Mouse (Mus musculus): ENCODE data around the gene Olfr332.
"Not testable (repeated sequence)": the region's sequence is repeated elsewhere in the genome, so short reads cannot be mapped to it uniquely, and the experiment has no call there.

Gene Olfr332

DNA sequence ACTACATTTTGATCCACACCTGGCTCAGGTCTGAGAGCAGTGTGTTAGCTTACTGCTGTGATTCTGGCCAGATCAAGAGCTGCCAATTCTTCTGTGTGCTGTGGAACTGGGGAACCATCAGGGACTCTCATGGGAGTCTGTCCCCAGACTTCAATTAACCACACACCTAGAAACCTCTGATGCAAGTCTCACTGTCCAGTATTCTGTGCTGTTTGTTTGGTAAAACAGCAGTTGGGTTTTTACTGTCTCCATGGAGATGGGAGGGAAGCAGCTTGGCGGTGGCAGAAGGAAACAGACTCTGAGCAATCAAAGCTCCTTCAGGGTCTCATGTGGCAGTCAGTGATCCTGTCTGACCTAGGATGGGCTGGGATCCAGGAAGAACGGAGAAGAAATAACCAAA lies at the start of gene Olfr332:
Gene Olfr332 (minus strand): TSS at position 101 of the 400 bp plus-strand sequence.
- no peak for DNase-seq

DNA sequence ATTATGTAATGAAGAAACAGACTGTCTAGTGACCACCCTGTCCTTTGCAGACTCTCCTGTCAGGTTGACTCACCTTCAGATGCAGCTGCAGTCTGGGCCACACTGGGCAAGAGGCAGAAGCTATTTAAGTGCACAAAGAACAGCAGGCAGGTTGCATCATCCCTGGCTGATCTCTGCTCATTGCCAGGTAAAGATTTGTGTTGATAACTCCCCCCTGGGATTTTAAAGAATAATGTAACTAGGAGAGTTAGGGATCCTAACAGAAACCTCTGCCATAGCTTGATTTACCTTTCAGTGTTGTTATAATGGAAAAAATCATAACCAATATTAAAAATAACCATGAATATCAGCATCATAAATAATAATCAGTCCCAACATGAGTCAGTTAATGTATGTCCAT lies 42.4 kb upstream of the Olfr332 start, which contains the start of gene Olfr330:
Gene Olfr330 (minus strand): TSS at position 101 of the 400 bp plus-strand sequence.
- DNase-seq: not testable (repeated sequence)

DNA sequence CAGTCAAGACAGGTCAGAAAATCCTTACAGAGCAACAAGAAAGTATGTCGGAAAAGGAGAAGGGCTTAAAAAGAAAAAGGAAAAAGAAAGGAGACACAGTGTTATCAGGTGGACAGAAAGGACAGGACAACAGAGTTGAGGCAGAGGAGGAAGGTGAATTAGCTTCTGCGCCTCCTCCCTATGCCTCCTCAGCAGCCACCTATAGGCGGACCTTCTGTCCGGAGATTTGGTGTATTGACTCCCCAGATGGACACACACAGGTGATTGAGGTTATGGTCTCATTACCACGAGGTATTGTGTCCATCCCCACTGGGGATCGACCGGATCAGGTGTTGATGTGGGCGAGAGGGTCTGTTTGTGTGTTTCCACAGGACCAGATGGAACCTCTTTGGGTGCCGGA lies 27.4 kb upstream of the Olfr332 start:
- peak; percentile 15 for DNase-seq

DNA sequence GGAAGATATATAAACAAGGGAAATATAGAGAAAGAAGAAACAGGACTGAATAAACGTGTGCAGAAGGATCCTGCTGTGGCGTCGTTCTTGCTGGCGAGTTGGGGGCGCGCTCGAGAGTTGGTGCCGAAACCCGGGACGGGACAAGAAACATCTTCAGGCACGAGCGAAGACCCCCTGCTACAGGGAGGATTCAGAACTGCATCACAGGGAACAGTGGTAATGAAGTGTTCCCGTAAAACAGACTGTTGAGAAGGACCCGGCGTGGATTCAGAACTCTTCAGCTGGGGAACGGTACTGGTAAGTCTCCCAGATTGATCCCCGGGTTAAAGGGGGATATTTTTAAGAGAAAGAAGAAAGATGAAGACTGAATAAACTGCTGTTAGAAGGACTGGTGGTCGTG lies 26.6 kb upstream of the Olfr332 start:
- peak; percentile 62 for DNase-seq

DNA sequence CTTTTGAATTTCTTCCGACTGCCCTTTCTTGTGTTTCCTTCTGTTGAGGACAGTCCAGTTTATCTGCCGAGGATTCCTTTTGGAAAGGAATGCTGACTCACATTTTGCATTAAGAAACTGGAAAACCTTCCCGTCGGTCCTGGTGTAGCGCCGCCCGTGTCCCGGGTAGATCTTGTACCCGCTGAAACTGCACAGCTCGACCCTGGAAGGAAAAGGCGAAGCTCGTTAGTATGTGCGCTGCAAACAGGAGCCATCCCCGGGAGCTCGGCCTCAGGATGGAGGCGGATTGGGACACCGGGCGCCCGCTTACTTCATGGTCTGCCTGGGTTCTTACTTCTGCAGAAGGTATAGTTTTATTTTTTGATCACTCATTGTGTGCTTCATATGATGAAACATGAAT lies 16.7 kb upstream of the Olfr332 start:
- not testable (repeated sequence) for DNase-seq

DNA sequence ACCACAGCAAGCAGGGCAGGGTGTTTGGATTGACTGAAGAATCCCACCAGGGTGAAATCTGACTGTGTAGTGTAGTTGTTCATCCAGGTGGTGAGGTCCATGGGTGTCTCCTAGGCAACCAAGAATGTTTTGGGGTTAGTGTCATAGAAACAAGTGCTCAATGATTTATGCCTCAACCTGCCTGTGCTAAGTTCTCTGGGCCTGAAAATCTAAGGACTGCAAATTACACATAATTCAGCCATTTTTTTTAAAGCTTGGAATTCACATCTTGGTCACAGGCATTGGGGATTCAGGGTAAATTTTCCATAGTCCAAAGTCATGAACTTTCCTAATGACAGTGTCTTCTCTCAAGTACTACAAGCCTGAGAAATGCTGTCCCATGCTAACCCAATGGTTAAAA lies 10.1 kb upstream of the Olfr332 start, which contains the start of gene Olfr331:
Gene Olfr331 (minus strand): TSS at position 101 of the 400 bp plus-strand sequence.
- DNase-seq: not testable (repeated sequence)

DNA sequence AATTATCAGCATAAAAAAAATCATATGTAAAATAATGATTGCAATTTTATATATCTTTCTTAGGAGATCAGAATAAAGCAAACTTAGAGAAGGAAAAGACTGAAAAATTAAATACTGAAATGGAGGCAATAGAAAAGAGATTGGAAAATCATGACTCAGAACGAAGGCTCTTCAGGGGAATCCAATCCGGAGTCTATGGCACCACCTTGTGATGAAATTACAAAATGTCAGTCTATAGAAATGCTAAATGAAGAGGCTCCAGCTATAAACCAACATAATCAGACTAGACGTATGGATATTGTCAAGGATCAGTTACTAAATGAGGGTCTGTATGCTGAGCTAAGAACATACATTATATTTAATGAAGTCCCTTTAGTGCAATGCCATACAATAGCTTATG lies 6.9 kb upstream of the Olfr332 start:
- no peak for DNase-seq

DNA sequence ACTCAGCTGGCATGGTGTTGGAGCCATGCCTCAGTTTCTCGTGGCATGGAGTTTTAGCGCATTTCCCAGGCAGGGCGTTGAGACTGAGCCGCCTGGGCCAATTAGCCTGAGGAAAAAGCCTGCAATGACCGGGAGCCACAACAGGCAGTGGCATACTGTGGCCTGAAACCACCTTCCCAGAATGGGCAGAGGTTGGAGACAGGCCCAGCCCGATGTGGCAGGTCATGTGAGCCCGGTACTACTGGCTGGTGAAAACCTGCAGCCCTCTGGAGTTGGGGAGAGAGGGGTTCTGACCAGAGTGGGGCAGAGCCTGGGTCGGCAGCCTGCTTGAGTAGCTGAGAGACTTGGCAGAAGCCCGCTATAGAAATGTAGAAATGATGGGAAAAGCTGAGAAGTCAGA lies 6.4 kb upstream of the Olfr332 start:
- DNase-seq: no peak

DNA sequence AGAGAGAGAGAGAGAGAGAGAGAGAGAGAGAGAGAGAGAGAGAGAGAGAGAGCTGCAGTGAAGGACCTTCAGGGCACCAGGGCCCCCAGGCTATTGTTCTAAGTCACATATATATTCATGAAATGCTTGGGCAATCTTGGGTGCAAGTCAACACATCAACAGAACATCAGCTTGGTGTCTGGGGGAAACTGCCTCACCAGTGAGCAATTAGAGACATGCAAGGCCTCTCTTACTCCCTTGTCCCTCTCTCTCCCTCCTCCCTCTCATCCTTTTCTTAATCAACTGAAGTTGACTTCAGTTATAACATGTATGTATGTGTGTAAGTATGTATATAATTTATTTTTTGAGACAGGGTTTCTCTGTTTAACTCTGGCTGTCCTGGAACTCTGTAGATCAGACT lies 30.2 kb downstream of the Olfr332 start, which contains the start of gene Olfr30:
Gene Olfr30 (minus strand): TSS at position 101 of the 400 bp plus-strand sequence.
- DNase-seq: no peak

DNA sequence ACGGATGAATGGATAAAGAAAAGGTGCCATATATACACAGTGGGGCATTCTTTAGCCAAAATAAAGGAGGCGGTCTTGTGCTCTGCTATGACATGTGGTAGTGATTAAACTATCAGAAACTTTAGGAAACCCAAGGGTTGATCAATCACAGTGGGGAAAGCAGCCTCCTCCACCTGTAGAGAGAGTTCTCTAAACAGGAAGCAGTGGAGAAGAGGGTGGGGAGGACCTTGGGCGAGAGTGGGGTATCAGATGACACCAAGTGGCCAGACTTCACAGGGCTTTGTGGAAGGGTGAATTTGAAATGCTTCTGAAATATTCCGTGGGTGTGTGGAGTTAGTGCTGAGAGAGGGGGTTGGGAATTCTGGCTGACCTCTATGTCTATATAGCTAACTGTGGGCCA lies 38.8 kb downstream of the Olfr332 start:
- no peak for DNase-seq

DNA sequence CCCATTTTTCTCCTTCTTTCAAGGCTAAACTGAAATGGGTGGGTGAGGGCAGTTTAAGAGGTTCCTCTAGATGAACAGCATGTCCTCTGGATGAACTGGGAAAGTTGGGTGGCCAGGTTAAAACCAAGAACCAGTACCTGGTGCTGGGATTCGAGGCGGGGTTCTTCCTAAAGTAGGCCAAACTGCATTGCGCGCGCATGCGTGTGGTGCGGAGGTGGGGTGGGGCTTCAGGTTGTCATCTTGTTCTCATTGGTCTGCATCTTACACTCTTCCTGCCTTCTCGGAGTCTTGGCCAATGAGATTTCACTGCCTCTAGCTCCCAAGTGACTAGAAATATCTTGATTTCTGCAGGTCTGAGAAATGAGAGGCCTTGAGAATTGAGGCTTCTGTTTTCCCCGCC lies 39.6 kb downstream of the Olfr332 start, which contains the start of gene Lypd9:
Gene Lypd9 (minus strand): TSS at position 165 of the 400 bp plus-strand sequence.
- no peak for DNase-seq
